Mouse (Mus musculus) spleen, postnatal 10 days (tissue): Measurements from ENCODE around the gene Morf4l1.
A peak's percentile ranks its signal among the peaks of the same experiment; 100 is the strongest.
"Not testable (repeated sequence)": the region's sequence is repeated elsewhere in the genome, so short reads cannot be mapped to it uniquely, and the experiment has no call there.

Experiments
- DNase-seq, 2 experiments: peaks; one replicate each; pipeline ENCODE4 v3.0.0; 2021 to 2022; ENCODE audit warnings: low spot score in 2 of 2

Gene Morf4l1

GRCm38 (mm10) chr9:90060932-90061331 lies 53.6 kb downstream of the Morf4l1 start:
- DNase-seq = not testable (repeated sequence)

GRCm38 (mm10) chr9:90060574-90060875 lies 54.0 kb downstream of the Morf4l1 start:
- DNase-seq = no peak

GRCm38 (mm10) chr9:90059828-90060573 lies 54.6 kb downstream of the Morf4l1 start:
- DNase-seq = peak in 1 of 2 experiments; percentile 30

- no peak for DNase-seq
Measured at GRCm38 (mm10) chr9:90056716-90057115, 57.9 kb downstream of the Morf4l1 start.

GRCm38 (mm10) chr9:90055911-90056310 lies 58.7 kb downstream of the Morf4l1 start:
- DNase-seq = no peak

- DNase-seq = no peak
Measured at GRCm38 (mm10) chr9:90055409-90055808, 59.2 kb downstream of the Morf4l1 start.

- DNase-seq = peak; percentile 31 to 72
Measured at GRCm38 (mm10) chr9:90054371-90055145, 60.0 kb downstream of the Morf4l1 start.

GRCm38 (mm10) chr9:90053852-90054251 lies 60.7 kb downstream of the Morf4l1 start, which contains the start of gene Ctsh:
Gene Ctsh (plus strand): TSS chr9:90054152.
- DNase-seq = no peak

- DNase-seq = no peak
Measured at GRCm38 (mm10) chr9:90047937-90048627, 66.5 kb downstream of the Morf4l1 start.

- DNase-seq = no peak
Measured at GRCm38 (mm10) chr9:90045191-90045590, 69.4 kb downstream of the Morf4l1 start.

GRCm38 (mm10) chr9:90042906-90043305 lies 71.7 kb downstream of the Morf4l1 start:
- DNase-seq = not testable (repeated sequence)
